Mouse (Mus musculus) small intestine, adult 2 months (tissue): Measurements from ENCODE around the gene Lipc.

Experiments
- CTCF ChIP-seq: fragments of 200-500 bp; IDR thresholded peaks from 2 replicates; pipeline ENCODE4 v1.5.1; 2012; ENCODE audit warnings: low read depth, mild to moderate bottlenecking, control low read depth, inconsistent platforms, low read length, moderate library complexity, mixed read lengths; ENCODE audit not compliant: insufficient replicate concordance, insufficient read length; ENCODE audit errors: extremely low read depth
- POLR2A ChIP-seq: fragments of 200-500 bp; IDR thresholded peaks from 2 replicates; pipeline ENCODE4 v1.6.1; 2012; ENCODE audit warnings: low read depth, mild to moderate bottlenecking, control low read depth, inconsistent platforms, low read length, moderate library complexity

- TF ChIP-seq POLR2A (no peak), CTCF (no peak)
Measured at GRCm38 (mm10) chr9:70840861-70841341, 111.1 kb downstream of the Lipc start.
